Mouse (Mus musculus) C2C12 (cell line): ENCODE measurements around the gene Dnajc28.

ENCODE experiments used
- CTCF ChIP-seq: IDR thresholded peaks from one replicate; pipeline ENCODE4 v1.5.1; 2011; ENCODE audit not compliant: control insufficient read depth, insufficient read depth, insufficient read length
- FOSL1 ChIP-seq: IDR thresholded peaks from one replicate; pipeline ENCODE4 v1.8.0; 2011; ENCODE audit warnings: mild to moderate bottlenecking, low read length; ENCODE audit not compliant: poor library complexity, insufficient read depth, severe bottlenecking
- MAX ChIP-seq: IDR thresholded peaks from one replicate; pipeline ENCODE4 v1.6.1; 2011; ENCODE audit warnings: mild to moderate bottlenecking, control low read depth
- MYOD1 ChIP-seq: IDR thresholded peaks from one replicate; pipeline ENCODE4 v1.6.1; 2011; ENCODE audit warnings: low read depth; ENCODE audit not compliant: control insufficient read depth, insufficient read length
- USF1 ChIP-seq: IDR thresholded peaks from one replicate; pipeline ENCODE4 v1.6.1; 2011; ENCODE audit warnings: low read depth, mild to moderate bottlenecking, control low read depth, moderate library complexity

DNA sequence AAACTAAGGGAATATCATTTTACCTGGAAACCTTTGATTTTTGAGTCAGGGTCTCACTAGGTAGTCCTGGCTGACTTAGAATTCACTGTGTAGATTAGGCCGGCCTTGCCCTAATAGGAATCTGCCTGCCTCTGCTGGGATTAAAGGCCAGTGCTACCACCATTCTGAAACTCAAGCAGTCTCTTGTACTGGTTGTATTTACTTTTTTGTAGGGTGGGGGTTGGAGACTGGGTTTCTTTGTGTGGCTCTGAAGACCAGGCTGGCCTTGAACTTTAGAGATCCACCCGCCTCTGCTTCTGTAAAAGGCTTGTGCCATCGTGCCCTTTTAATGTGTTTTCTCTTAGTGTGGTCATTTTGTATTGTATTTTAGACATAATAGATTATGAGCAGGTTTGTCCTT, 30.4 kb upstream of the Dnajc28 start:
- TF ChIP-seq CTCF = no peak
- no peak for TF ChIP-seq MAX
- no peak for TF ChIP-seq MYOD1
- TF ChIP-seq USF1 = no peak
- TF ChIP-seq FOSL1 = no peak
